Mouse (Mus musculus) kidney, postnatal 14 days (tissue): ENCODE measurements around the gene Ctsf.
A peak's percentile ranks its signal among the peaks of the same experiment; 100 is the strongest.
"Not testable (repeated sequence)": the region's sequence is repeated elsewhere in the genome, so short reads cannot be mapped to it uniquely, and the experiment has no call there.

ENCODE experiments used
- DNase-seq: peaks from one replicate; pipeline ENCODE4 v3.0.0; 2022; ENCODE audit warnings: mixed read lengths

The Ctsf gene

GRCm38 (mm10) chr19:4854552-4855469, at the start of gene Ctsf:
Ctsf (plus strand) TSS chr19:4855130.
- DNase-seq: peak; percentile 94

DNA sequence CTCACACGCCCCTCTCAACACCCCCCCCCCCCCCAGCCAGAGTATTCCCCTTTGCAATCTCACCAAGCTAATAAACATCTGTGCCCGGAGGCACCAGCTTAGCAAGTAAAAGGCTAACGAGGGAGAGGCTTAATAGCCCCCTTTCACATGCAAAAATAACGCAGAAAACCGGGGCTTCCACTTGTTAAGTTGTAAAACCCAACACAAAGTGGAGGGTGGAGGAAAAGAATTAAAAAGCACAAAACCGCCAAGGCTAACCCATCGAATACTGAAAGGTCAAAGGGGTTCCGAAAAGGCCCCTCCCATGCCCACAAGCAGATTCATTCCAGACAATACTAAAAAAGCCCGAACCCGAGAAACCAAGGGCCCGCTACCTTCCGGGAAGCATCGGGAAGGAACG, 44.6 kb upstream of the Ctsf start:
- DNase-seq: no peak

DNA sequence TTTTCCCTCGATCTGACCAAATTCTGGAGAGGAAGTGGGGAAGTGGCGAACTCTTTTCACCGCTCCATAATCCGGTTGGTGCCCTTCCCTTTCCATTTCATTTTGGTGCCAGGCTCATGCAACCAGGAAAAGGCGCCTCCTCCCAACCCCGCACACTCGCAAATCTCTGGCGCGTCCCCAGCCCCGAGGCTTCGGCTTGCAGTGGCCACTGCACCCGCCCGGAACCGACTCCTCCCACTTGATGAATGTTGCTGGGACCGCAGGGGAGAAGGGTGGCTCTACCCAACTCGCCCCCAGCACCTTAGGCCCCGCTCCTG, 44.2 kb upstream of the Ctsf start:
- DNase-seq: no peak

GRCm38 (mm10) chr19:4811063-4811908, 43.6 kb upstream of the Ctsf start, which contains the start of the genes Gm21992 and Rbm14:
Gm21992 (minus strand) TSS chr19:4811612.
Rbm14 (minus strand) TSS chr19:4811634.
- DNase-seq: peak; percentile 99

GRCm38 (mm10) chr19:4811909-4812242, 43.1 kb upstream of the Ctsf start:
- DNase-seq: no peak

DNA sequence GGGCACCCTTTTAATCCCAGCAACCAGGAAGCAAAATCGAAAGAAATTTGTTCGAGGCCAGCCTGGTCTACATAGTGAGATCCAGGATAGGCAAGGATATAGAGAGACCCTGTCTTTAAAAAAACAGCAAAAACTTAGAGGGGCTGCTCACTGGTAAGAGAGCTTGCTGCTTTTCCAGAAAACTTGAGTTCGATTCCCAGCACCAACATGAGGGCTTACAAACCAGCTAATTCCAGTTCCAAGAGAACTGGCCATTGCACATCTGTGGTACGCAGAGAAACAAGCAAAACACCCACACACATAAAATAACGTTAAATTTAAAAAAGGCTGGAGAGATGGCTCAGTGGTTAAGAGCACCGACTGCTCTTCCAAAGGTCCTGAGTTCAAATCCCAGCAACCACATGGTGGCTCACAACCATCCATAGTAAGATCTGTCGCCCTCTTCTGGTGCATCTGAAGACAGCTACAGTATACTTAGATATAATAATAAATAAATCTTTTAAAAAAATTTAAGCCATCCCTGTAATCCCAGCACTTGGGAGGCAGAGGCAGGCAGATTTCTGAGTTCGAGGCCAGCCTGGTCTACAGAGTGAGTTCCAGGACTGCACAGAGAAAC, 42.5 kb upstream of the Ctsf start:
- not testable (repeated sequence) for DNase-seq

- peak; percentile 31 for DNase-seq
Observed at GRCm38 (mm10) chr19:4813015-4813414, 41.9 kb upstream of the Ctsf start.

DNA sequence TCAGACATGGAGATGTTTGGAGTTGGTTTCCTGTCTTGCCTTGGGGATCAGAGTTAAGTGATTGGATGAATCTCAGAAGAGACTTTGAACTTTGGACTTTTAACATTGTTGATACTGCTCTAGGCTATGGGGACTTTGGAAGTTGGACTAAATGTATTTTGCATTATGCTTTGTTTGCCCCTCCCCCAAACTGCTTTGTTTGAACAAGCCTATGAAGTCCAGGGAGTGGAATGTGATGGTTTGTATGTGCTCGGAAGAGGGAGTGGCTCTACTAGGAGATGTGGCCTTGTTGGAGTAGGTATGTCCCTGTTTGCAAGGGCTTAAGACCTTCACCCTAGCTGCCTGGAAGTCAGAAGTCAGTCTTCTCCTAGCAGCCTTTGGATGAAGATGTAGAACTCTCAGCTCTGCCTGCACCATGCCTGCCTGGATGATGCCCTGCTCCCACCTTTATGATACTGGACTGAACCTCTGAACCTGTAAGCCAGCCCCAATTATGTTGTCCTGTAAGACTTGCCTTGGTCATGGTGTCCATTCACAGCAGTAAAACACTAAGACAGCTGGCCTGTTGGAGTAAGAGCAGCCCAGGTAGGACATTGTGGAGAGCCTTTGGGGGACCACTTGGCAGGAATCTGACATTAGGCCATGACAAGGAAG, 37.6 kb upstream of the Ctsf start:
- no peak for DNase-seq

- peak; percentile 94 for DNase-seq
Observed at GRCm38 (mm10) chr19:4820678-4821303, 34.1 kb upstream of the Ctsf start.

DNA sequence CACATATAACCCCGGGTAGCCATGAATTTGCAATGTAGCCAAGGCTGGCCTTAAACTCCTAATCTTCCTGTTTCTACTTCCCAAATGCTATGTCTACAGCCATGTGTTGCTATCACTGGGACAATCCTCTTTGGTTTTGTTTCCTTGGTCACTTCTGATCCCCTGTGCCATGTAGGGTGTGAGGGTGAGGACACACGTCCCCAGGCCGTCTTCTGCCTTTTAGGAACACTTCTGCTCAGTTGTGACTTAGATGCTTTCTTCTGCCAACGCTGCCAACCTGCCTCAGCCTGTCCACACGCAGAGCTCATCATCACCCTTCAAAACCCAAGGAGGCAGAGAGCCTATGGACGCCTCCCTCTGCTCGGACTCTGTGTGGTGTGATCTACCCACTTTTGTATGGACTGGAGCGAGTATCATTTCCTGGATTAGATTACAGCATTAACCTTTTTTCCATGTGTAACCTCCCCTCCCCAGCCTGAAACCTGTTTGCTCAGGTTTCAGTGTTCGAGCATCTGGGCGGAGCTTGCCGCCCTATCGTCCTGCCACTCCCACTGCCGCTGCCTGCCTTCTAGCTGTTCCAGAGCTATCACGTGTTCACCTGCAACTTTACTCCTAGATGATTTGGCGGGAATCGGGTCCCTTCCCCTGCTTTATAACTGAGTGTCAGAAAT, 26.4 kb upstream of the Ctsf start:
- DNase-seq: peak; percentile 65

DNA sequence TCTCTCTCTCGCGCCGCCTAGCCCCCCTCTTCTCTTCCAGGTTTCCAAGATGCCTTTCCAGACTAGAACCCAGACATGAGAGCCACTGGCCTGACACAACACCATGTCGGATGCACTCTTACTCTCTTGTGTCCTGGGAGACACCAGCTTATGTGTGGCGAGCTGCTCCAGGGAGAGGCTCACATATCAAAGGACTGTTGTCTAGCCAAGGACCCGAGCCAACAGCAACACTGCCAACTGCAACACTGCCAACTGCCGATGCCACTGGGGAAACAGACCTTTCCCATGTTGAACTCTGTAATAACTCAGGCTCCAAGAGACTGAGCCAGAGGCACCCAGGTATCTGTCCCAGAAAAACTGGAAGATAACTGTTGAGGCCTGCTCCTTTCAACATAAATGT, 25.8 kb upstream of the Ctsf start:
- peak; percentile 38 for DNase-seq

- no peak for DNase-seq
Observed at GRCm38 (mm10) chr19:4833977-4834376, 21.0 kb upstream of the Ctsf start.

- DNase-seq: peak; percentile 55
Observed at GRCm38 (mm10) chr19:4836096-4836495, 18.8 kb upstream of the Ctsf start.

GRCm38 (mm10) chr19:4837049-4837448, 17.9 kb upstream of the Ctsf start:
- DNase-seq: no peak

DNA sequence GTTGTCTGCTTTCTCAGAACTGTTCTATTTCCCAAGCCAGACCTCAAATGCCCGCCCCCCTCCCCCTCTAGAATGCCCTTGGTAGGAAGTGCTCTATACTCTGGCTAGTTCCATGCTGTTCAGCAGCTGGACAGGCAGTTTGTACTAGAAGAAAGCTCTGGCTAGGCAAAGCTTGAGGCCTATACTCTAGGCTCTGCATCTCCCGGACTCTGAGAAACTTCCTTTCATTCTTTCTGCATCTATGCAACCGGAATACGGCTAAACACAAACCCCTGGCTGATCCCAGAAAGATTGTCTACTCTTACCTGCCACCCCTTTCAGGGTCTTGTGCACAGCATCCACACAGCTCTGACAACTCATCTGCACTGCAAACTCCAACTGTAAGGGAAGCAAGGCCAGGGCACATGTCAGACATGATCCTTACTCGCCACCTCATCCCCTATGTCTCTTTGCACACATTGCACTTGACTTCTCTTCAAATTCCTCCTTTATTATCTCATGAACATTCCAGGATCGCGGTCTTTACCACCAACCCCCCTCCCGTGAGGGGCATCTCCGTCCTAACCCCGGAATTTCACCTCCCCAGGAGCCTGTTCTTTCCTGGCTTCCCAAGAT, 16.3 kb upstream of the Ctsf start:
- no peak for DNase-seq

GRCm38 (mm10) chr19:4839149-4839548, 15.8 kb upstream of the Ctsf start, which contains the start of the genes Ccs and Ccdc87:
Ccs (minus strand) TSS chr19:4839332.
Ccdc87 (plus strand) TSS chr19:4839366.
- peak; percentile 99 for DNase-seq

DNA sequence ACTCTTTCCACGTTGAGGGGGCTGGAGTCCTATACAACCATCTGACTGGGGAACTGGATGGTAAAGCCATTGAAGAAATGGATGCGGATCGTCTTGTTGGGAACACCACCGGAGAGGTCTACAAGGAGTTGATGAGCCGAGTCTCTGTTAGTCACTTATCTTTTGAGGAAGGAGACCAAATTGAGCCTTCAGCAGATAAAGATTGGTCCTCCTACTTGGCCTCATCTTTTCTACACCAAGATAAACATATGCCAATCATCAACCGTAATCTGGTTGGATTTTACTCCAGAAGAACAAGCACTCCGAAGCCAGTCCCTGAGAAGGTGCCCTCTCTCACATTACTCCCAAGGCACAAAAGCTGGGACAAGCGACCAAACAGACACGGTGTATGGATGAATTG, 14.1 kb upstream of the Ctsf start:
- DNase-seq: no peak

DNA sequence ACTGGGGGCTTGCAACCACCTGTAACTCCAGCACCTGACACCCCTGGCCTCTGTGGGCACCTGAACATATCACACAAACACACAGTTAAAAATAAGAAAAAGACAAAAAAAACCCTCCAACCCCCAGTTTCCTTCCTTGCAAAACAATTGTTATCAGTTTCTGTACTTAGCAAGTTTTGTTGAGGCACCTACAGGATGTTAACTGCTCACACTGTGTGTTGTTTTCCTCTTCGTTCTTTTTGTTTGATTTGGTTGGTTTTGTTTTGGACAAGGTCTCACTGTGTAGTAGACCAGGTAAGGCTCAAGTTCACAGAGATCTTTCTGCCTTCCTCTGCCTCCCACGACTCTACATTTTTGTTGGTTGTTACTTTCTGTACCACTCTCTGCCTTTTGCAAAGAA, 12.3 kb upstream of the Ctsf start:
- no peak for DNase-seq

- no peak for DNase-seq
Observed at GRCm38 (mm10) chr19:4845846-4846245, 9.1 kb upstream of the Ctsf start.

DNA sequence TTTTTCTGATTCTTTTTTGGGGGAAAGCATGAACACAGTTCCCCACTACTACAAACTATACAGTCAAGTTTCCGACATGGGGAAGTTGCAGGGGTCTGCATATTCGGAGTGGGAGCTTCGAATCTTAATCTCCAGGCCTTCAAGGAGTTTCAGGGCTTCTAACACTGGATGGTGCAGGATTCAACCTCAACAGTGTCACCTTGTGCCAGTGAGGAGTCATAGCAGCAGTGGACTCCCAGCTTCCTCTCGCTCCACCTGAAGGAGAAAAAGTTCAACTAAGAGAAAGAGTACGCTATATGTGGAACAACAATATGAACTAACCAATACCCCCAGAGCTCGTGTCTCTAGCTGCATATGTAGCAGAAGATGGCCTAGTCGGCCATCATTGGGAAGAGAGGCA, 7.4 kb upstream of the Ctsf start:
- peak; percentile 62 for DNase-seq

GRCm38 (mm10) chr19:4849800-4850199, 5.1 kb upstream of the Ctsf start:
- DNase-seq: no peak
